Mouse (Mus musculus): Measurements from ENCODE around the gene Lcp2.

Lcp2 gene

GRCm38 (mm10) chr11:34046767-34047541 is at the start of gene Lcp2:
Gene Lcp2, plus strand, starts transcription at chr11:34046920.
- no peak for DNase-seq

GRCm38 (mm10) chr11:33998244-33998643 is 48.5 kb upstream of the Lcp2 start:
- no peak for DNase-seq

GRCm38 (mm10) chr11:34000416-34000815 is 46.3 kb upstream of the Lcp2 start:
- no peak for DNase-seq

- DNase-seq, result peak; percentile 55
Observed at GRCm38 (mm10) chr11:34001938-34002592, 44.7 kb upstream of the Lcp2 start.

- DNase-seq, result no peak
Observed at GRCm38 (mm10) chr11:34002593-34002965, 44.1 kb upstream of the Lcp2 start.

- no peak for DNase-seq
Observed at GRCm38 (mm10) chr11:34007616-34008015, 39.1 kb upstream of the Lcp2 start.

GRCm38 (mm10) chr11:34008214-34008613 is 38.5 kb upstream of the Lcp2 start:
- DNase-seq, result no peak

GRCm38 (mm10) chr11:34008702-34009101 is 38.0 kb upstream of the Lcp2 start:
- peak; percentile 43 for DNase-seq

- no peak for DNase-seq
Observed at GRCm38 (mm10) chr11:34009316-34010087, 37.2 kb upstream of the Lcp2 start.

- DNase-seq, result no peak
Observed at GRCm38 (mm10) chr11:34010133-34010858, 36.4 kb upstream of the Lcp2 start.

GRCm38 (mm10) chr11:34010859-34011172 is 35.9 kb upstream of the Lcp2 start:
- DNase-seq, result no peak

GRCm38 (mm10) chr11:34012007-34012652 is 34.6 kb upstream of the Lcp2 start:
- no peak for DNase-seq

GRCm38 (mm10) chr11:34025091-34025490 is 21.6 kb upstream of the Lcp2 start:
- DNase-seq, result no peak

- no peak for DNase-seq
Observed at GRCm38 (mm10) chr11:34029658-34030057, 17.1 kb upstream of the Lcp2 start.

GRCm38 (mm10) chr11:34031015-34031805 is 15.5 kb upstream of the Lcp2 start:
- DNase-seq, result no peak

- no peak for DNase-seq
Observed at GRCm38 (mm10) chr11:34034008-34034505, 12.7 kb upstream of the Lcp2 start.

- no peak for DNase-seq
Observed at GRCm38 (mm10) chr11:34034794-34035193, 11.9 kb upstream of the Lcp2 start.

GRCm38 (mm10) chr11:34035909-34036658 is 10.6 kb upstream of the Lcp2 start:
- DNase-seq, result no peak

GRCm38 (mm10) chr11:34040061-34040460 is 6.7 kb upstream of the Lcp2 start:
- no peak for DNase-seq

GRCm38 (mm10) chr11:34042808-34043207 is 3.9 kb upstream of the Lcp2 start:
- DNase-seq, result no peak

GRCm38 (mm10) chr11:34047542-34047937 is 820 bp downstream of the Lcp2 start:
- DNase-seq, result no peak
